Mouse (Mus musculus) right cerebral cortex, postnatal 25 days (tissue): ENCODE data around the gene Gsk3b.

Experiments
- DNase-seq: peaks from one replicate; pipeline ENCODE4 v3.0.0; 2022

The Gsk3b gene

DNA sequence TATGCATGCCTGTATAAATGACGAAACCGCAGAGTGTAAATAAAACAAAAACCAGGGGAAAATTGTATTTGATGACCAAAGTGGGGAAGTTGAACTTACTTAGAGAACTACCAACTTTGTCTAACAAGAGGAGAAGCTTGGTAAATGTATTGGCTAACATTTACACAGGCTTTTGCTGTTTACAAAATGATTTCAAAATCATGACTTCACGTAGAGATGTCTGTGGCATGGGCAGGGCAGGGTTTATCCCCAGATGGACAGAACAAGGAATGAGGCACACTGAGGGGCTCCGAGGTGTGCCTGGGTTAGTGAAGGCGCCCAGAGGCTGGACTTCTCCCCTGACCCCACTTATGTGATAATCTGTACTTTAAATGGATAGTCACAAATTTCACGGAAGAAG lies 198.6 kb downstream of the Gsk3b start:
- no peak for DNase-seq

DNA sequence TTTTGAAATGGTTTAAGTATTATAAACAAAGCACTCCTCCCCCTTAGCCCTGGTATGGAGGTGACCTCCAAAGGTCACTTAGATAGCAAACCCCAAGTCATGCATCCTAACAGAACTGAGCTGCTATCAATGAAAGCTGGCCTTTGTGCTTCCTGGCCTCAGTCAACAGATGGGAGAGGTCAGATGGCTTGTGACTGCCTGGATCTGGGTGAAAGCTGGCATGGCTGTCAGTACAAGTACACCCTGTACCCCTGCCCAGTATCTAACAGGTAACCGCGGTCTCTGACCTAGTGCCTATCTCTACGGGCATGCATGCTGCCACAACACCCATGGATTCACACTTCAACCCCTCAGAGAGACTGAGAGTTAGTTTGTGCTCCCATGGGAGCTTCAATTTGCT lies 199.0 kb downstream of the Gsk3b start:
- no peak for DNase-seq

DNA sequence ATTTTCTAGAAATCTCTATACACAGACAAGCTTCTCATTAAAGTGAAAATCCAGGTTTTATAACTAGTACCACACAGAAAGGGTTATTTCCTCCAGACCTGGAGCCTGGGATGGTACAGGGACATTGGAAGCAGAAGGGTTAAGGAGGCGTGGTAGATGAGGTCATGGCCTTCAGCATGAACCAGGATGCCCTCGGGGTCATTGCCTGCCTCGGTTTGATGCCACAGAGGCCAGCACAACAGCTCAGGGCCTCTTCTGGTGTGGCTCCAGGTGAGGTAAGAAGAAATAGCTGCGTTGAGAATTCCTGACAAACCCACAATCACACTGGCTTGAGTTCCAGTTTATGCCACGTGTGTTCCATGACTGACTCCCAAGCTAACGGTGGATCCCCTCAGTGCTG lies 200.1 kb downstream of the Gsk3b start:
- no peak for DNase-seq

DNA sequence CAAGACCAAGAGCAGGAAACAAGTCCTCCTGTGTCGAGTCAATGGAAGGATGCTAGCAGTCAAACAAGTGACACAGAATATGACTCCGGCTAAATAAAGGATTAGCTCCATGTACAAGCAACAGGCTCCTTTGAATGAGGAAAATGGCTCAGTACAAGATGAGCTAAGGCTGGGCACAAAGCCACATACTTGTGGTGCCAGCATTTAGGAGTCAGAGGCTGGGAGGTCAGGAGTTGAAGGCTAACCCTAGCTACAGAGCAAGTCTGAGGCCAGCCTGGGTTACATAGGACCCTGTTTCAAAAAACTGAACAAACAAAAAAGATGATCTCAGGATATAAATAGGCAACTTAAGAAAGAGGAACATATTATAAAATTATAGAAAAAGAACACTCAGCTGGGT lies 201.3 kb downstream of the Gsk3b start:
- DNase-seq: no peak

DNA sequence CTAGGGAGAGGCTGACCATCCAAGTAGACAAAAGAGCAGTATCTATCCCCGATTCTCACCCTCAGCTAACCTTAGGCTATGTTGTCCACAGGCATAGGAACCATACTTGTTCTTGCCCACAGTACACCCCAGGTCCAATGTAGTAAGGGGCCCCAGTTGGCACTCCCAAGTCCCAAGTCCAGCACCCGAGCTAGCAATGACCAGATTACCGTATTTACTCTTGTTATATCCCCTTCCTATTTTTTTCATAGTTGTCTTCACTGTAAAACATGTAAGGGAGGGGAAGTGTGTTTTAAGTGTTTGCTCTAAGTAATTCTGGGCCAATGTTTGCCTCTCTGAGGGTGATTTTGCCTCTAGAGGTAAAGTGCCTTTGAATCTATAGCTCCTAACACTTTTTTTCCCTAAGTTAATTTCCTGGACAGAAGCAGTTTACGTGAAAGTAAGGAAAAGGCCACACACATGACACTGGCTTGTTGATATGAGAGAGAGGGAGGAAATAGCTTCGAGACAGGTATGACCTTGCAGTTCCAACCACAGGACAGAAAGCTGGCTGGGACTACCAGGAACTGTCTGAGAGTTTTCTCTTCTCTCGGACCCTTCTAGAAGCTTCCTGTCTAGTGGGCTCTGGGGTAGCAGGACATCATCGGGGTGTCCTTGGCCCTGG lies 206.0 kb downstream of the Gsk3b start, which contains the start of gene Nr1i2:
Gene Nr1i2 (minus strand): TSS at position 140 of the 664 bp plus-strand sequence.
- DNase-seq: no peak

DNA sequence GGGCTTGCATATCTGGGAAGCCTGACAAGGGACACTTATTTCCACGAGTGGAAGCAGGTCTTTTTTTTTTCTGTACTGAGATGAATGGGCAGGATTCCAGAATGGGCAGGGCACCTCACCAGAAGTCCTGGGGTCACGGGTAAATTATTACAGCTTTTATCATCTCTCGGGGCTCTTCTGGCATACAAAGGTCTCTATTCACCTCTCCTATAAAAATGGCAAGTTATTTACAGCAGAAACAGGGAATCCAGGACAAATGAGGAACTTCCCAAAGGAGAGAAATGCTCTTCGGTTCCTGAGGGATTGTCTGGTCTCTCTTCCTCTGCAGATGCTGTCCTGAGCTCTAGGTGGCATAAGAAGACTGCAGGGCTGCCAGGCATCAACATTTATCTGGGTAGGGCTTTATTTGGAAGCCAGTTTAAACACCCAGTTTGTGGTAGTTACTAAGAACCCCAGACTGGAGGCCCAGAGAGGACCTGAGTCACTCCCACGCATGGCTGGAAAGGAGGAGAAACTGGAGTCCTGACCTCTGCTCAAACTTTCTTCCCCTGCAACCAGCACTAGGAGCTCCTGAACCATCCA lies 206.6 kb downstream of the Gsk3b start:
- DNase-seq: no peak
